Mouse (Mus musculus) forebrain, embryonic 13.5 days (tissue): ENCODE measurements around the gene Cdc42ep1. TPM values are rescaled to one million over a fixed set of nuclear protein-coding genes. Genes with fewer than 3 reads are reported as not detected.
"Not testable (repeated sequence)": the region's sequence is repeated elsewhere in the genome, so short reads cannot be mapped to it uniquely, and the experiment has no call there.

Experiments
- ATAC-seq: fragments of 200-750 bp; cut with Nextera tagmentation; 2 replicates; pipeline ENCODE4 v1.8.0; 2017
- H3K27ac ChIP-seq: fragments of 300-500 bp; sonication (generic); 2 replicates; pipeline ENCODE4 v1.5.1; 2015; ENCODE audit warnings: inconsistent platforms, mild to moderate bottlenecking, moderate library complexity
- H3K27me3 ChIP-seq: fragments of 300-500 bp; sonication (generic); 2 replicates; pipeline ENCODE4 v1.6.1; 2015; ENCODE audit warnings: mild to moderate bottlenecking, inconsistent platforms
- H3K36me3 ChIP-seq: fragments of 300-500 bp; sonication (generic); 2 replicates; pipeline ENCODE4 v1.6.1; 2015; ENCODE audit warnings: mild to moderate bottlenecking, inconsistent platforms; ENCODE audit not compliant: poor library complexity, severe bottlenecking
- H3K4me1 ChIP-seq: fragments of 300-500 bp; sonication (generic); 2 replicates; pipeline ENCODE4 v1.6.1; 2015; ENCODE audit warnings: inconsistent platforms
- H3K4me2 ChIP-seq: fragments of 300-500 bp; sonication (generic); 2 replicates; pipeline ENCODE4 v1.6.1; 2015; ENCODE audit warnings: inconsistent platforms, mild to moderate bottlenecking, moderate library complexity
- H3K4me3 ChIP-seq: fragments of 300-500 bp; sonication (generic); 2 replicates; pipeline ENCODE4 v1.5.1; 2015; ENCODE audit warnings: mild to moderate bottlenecking, inconsistent platforms
- H3K9ac ChIP-seq: fragments of 300-500 bp; sonication (generic); 2 replicates; pipeline ENCODE4 v1.6.1; 2015; ENCODE audit warnings: mild to moderate bottlenecking, inconsistent platforms
- H3K9me3 ChIP-seq: fragments of 300-500 bp; sonication (generic); replicated peaks from 2 replicates; pipeline ENCODE4 v1.6.1; 2016; ENCODE audit warnings: inconsistent platforms
- WGBS: fragments of 180-500 bp; shearing (Covaris S2); methylation state at CpG from one replicate; pipeline ENCODE4 v1.1.7; 2015; 5-methylcytosine and 5-hydroxymethylcytosine counted together
- polyA plus RNA-seq: library from polyadenylated mRNA; unstranded; fragments of >200 nt; fragmentation: Nextera tagmentation; extraction: Ambion mirVana; gene quantifications from 2 replicates; pipeline ENCODE4 v1.2.1, GENCODE M21; 2015

The Cdc42ep1 gene
- polyA plus RNA-seq, 1 experiment from 2014 or later: 5.0 TPM

GRCm38 (mm10) chr15:78843581-78844469 is 1.4 kb downstream of the Cdc42ep1 start:
- peak overlapping the region; percentile 84 for H3K4me2 ChIP-seq
- no peak overlapping the region for H3K9ac ChIP-seq
- peaks cover 43% of the 10 kb centered on the region for H3K4me1 ChIP-seq
- ATAC-seq: no peak
- WGBS: 45% methylated on average over 21 of the region's 21 CpGs
- no peaks in the 10 kb centered on the region for H3K36me3 ChIP-seq
- H3K9me3 ChIP-seq: no peaks in the 10 kb centered on the region
- H3K27me3 ChIP-seq: peaks cover 64% of the 10 kb centered on the region
- H3K4me3 ChIP-seq: peak overlapping the region; percentile 44; the same call in 1 of the 2 replicates
- H3K27ac ChIP-seq: no peak overlapping the region

DNA sequence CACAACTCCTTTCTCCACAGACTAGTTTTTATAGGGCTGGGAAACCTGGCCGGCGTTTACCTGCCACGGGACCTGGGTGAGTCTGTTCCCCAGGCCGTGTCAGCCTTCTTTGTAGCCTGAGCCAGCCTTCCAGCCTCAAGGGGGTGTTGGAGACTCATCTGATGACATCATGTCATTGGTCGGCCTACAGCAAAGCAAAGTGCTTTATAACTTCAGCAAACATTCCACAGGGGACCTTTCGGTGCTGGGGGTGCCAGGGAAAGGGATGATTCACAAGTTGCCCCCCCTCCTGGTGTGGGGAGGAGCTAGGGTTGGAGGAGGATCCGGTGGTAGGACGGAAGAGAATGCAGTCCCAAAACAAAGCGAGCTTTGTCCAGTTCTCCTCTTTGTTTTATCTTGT is 2.4 kb downstream of the Cdc42ep1 start:
- no peaks in the 10 kb centered on the region for H3K36me3 ChIP-seq
- no peak overlapping the region for H3K4me3 ChIP-seq
- H3K9me3 ChIP-seq: no peaks in the 10 kb centered on the region
- ATAC-seq: no peak
- H3K27ac ChIP-seq: no peak overlapping the region
- no peak overlapping the region for H3K4me2 ChIP-seq
- H3K4me1 ChIP-seq: peaks cover 36% of the 10 kb centered on the region
- H3K27me3 ChIP-seq: peaks cover 67% of the 10 kb centered on the region
- 42% methylated on average over 9 of the region's 9 CpGs for WGBS
- H3K9ac ChIP-seq: no peak overlapping the region

DNA sequence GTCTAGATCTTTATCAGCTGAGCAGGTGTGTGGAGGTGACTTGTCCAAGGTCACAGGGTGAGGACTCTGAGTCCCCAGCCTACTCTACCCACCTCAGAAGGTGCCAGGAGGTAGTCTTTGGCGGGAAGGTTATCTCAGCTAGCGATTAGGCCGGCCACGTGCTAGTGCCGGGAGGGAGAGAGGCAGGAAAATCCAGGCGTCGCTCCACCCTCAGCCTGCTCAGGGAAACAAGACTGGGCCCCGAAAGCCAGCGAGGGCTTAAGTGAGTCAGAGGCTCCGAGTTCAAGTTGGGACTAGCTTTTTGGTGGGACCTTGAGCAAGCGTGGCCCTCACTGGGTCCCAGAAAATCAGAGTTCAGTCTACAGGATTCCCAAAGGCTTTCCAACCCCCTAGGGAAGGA is 2.9 kb downstream of the Cdc42ep1 start:
- Histone ChIP-seq H3K9me3 (no peaks in the 10 kb centered on the region), H3K4me3 (no peak overlapping the region), H3K36me3 (no peaks in the 10 kb centered on the region), H3K4me2 (no peak overlapping the region), H3K4me1 (peaks cover 30% of the 10 kb centered on the region), H3K27ac (no peak overlapping the region), H3K9ac (no peak overlapping the region), H3K27me3 (peaks cover 67% of the 10 kb centered on the region)
- no peak for ATAC-seq
- WGBS: 78% methylated on average over 11 of the region's 11 CpGs

DNA sequence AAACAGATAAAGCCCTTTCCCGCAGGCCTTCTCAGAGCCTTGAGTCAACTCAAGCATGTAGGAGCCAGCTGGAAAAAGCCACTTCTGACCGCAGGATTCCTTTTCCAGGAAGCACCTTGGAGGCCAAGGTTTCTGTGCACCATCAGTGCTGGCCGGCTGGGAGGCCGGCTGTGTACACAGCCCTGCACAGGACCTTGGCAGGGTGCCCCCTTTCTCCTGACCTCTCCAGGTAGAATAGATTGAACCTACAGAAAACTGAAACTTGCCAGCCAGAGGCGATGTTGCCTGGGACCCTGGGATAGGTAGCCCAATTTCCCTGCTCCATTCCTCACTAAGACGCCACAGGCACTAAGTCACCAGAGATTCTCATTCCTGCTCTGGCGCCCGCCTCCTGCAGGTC is 3.4 kb downstream of the Cdc42ep1 start:
- Histone ChIP-seq H3K4me3 (no peak overlapping the region), H3K36me3 (no peaks in the 10 kb centered on the region), H3K27ac (no peak overlapping the region), H3K9me3 (no peaks in the 10 kb centered on the region), H3K27me3 (peaks cover 61% of the 10 kb centered on the region), H3K4me2 (no peak overlapping the region), H3K9ac (no peak overlapping the region), H3K4me1 (peaks cover 25% of the 10 kb centered on the region)
- ATAC-seq: no peak
- WGBS: 88% methylated on average over 8 of the region's 8 CpGs

DNA sequence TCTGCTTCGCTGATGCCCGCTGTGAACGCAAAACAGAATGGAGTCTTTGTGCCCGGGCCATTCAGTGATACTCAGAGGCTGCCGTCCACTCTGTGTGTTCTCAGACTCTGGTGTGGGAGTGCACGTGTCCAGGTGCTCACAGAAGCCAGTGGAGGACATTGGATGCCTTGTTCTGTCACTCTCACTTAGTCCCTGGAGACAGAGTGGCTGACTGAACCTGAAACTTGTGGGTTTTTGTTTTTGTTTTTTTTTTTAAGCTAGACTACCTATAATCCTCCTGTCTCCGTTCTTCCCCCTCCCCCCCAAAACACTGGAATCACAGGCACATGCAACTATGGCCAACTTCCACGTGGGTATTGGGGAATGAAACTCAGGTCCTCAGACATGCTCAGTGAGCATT is 3.9 kb downstream of the Cdc42ep1 start:
- Histone ChIP-seq H3K4me3 (no peak overlapping the region), H3K27ac (no peak overlapping the region), H3K27me3 (peaks cover 56% of the 10 kb centered on the region), H3K9ac (no peak overlapping the region), H3K36me3 (no peaks in the 10 kb centered on the region), H3K4me1 (peaks cover 22% of the 10 kb centered on the region), H3K4me2 (no peak overlapping the region), H3K9me3 (no peaks in the 10 kb centered on the region)
- WGBS: 73% methylated on average over 8 of the region's 8 CpGs
- no peak for ATAC-seq

DNA sequence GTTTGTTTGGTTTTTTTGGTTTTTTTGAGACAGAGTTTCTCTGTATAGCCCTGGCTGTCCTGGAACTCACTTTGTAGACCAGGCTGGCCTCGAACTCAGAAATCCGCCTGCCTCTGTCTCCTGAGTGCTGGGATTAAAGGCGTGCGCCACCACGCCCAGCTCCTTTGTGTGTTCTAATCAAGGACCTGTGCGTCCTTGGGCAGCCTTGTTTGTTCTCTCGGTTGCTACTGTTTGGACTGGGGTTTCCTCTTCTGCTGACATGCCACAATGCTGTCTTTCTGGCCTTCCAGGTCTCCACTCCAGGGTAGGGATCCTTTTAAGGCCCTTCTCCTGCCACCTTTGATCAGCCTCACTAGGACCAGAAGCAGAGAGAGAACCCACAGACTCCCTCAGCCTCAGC is 4.4 kb downstream of the Cdc42ep1 start:
- H3K4me2 ChIP-seq, ATAC-seq, H3K27ac ChIP-seq, H3K9me3 ChIP-seq, H3K4me3 ChIP-seq, H3K36me3 ChIP-seq, H3K9ac ChIP-seq: not testable (repeated sequence)
- Histone ChIP-seq H3K4me1 (peaks cover 22% of the 10 kb centered on the region), H3K27me3 (peaks cover 52% of the 10 kb centered on the region)
- WGBS: 79% methylated on average over 7 of the region's 7 CpGs

DNA sequence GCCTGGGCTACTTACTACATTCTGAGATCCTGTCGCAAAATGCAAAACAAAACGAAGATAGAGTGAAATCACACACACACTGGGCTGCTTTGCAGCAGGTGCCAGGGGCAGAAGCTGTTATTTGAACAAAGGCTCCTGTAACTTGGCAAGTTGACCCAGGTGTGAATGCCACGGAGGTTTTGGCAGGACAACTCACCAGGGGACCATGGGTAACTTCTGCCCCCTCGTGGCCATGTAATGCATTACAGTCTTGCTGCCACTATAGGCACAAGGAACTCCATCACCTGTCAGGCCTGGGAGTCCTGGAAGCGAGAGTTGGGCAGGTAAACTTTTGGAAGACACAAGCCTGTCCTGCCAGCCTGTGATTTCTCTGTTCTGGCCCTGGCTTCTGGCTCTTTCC is 6.0 kb downstream of the Cdc42ep1 start:
- H3K4me3 ChIP-seq: no peak overlapping the region
- H3K36me3 ChIP-seq: no peaks in the 10 kb centered on the region
- no peak overlapping the region for H3K9ac ChIP-seq
- no peak overlapping the region for H3K27ac ChIP-seq
- no peak for ATAC-seq
- WGBS: 32% methylated on average over 5 of the region's 5 CpGs
- peaks cover 36% of the 10 kb centered on the region for H3K27me3 ChIP-seq
- H3K4me1 ChIP-seq: peaks cover 11% of the 10 kb centered on the region; the same call in 1 of the 2 replicates
- no peak overlapping the region for H3K4me2 ChIP-seq
- no peaks in the 10 kb centered on the region for H3K9me3 ChIP-seq

DNA sequence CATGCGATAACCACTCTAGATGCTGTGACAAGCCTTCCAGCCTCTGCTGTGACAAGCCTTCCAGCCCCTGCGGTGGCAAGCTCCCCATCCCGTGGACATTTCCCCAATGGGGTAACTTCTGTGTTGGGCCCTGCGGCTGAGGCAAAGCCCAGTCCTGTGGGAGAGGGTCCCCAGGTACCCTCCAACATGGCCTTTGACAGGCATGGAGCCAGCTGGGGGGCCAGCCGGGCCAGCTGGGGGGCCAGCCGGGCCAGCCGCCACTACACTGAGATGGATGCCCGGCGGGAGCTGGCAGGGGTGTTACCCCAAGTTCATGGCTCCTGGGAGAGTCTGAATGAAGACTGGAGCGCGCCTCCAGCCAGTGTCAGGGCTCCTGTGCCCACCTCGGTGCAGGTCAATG is 7.1 kb downstream of the Cdc42ep1 start:
- H3K4me2 ChIP-seq: no peak overlapping the region
- 88% methylated on average over 12 of the region's 12 CpGs for WGBS
- no peaks in the 10 kb centered on the region for H3K36me3 ChIP-seq
- no peaks in the 10 kb centered on the region for H3K9me3 ChIP-seq
- peaks cover 26% of the 10 kb centered on the region for H3K27me3 ChIP-seq
- H3K4me1 ChIP-seq: peaks cover 9% of the 10 kb centered on the region; the same call in 1 of the 2 replicates
- no peak overlapping the region for H3K9ac ChIP-seq
- H3K4me3 ChIP-seq: no peak overlapping the region
- H3K27ac ChIP-seq: no peak overlapping the region
- no peak for ATAC-seq

GRCm38 (mm10) chr15:78850059-78850824 is 7.8 kb downstream of the Cdc42ep1 start:
- H3K9ac ChIP-seq: no peak overlapping the region
- H3K27me3 ChIP-seq: peaks cover 23% of the 10 kb centered on the region; the same call in 1 of the 2 replicates
- H3K4me3 ChIP-seq: no peak overlapping the region
- no peaks in the 10 kb centered on the region for H3K9me3 ChIP-seq
- H3K4me2 ChIP-seq: no peak overlapping the region
- 74% methylated on average over 14 of the region's 15 CpGs for WGBS
- ATAC-seq: no peak
- H3K4me1 ChIP-seq: peaks cover 3% of the 10 kb centered on the region; the same call in 1 of the 2 replicates
- H3K27ac ChIP-seq: no peak overlapping the region
- H3K36me3 ChIP-seq: no peaks in the 10 kb centered on the region

GRCm38 (mm10) chr15:78850944-78851343 is 8.5 kb downstream of the Cdc42ep1 start:
- H3K4me3 ChIP-seq: no peak overlapping the region
- H3K4me1 ChIP-seq: no peaks in the 10 kb centered on the region; the same call in 1 of the 2 replicates
- no peak overlapping the region for H3K4me2 ChIP-seq
- 81% methylated on average over 6 of the region's 6 CpGs for WGBS
- no peaks in the 10 kb centered on the region for H3K36me3 ChIP-seq
- no peak for ATAC-seq
- no peak overlapping the region for H3K9ac ChIP-seq
- H3K27me3 ChIP-seq: peaks cover 16% of the 10 kb centered on the region; the same call in 1 of the 2 replicates
- no peaks in the 10 kb centered on the region for H3K9me3 ChIP-seq
- H3K27ac ChIP-seq: no peak overlapping the region

DNA sequence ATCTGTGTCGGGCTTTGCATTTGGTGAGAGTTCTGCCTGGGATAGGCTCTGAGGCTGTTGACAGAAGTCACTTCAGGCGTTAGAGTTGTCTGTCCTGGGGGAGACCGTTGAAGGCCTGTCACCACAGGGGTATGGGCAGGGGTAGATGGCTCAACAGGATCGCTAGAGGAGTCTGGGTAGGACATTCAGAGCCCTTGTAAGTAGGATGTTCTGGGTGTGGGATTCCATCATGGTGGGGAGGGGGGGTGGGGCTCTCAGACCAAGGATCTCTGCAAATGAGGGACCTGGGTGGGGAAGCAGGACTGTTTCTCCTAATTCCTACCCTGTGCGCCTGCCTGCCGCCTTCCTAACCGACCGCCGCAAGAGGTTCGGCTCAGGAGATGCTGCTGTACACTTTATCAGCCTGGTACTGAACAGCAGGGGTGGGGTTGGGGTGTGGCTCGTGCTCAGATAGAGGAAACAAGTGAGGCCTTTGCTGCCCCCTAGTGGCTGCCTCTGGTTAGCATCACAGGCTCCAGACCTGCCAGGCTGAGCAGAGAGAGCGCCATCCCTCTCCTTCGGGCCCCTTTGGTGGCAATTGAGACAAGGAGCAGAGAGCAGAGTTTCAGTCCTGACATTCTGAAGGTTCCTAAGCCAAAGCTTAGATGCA is 9.2 kb downstream of the Cdc42ep1 start:
- Histone ChIP-seq H3K4me3 (no peak overlapping the region), H3K4me2 (peak overlapping the region; percentile 35), H3K4me1 (no peaks in the 10 kb centered on the region), H3K36me3 (no peaks in the 10 kb centered on the region), H3K27ac (no peak overlapping the region), H3K27me3 (peaks cover 16% of the 10 kb centered on the region; the same call in 1 of the 2 replicates), H3K9me3 (no peaks in the 10 kb centered on the region), H3K9ac (no peak overlapping the region)
- ATAC-seq: peak; percentile 87
- WGBS: 15% methylated on average over 13 of the region's 13 CpGs
